Mouse (Mus musculus): ENCODE results near the gene Stk24.
"Not testable (repeated sequence)": the region's sequence is repeated elsewhere in the genome, so short reads cannot be mapped to it uniquely, and the experiment has no call there.

The Stk24 gene

DNA sequence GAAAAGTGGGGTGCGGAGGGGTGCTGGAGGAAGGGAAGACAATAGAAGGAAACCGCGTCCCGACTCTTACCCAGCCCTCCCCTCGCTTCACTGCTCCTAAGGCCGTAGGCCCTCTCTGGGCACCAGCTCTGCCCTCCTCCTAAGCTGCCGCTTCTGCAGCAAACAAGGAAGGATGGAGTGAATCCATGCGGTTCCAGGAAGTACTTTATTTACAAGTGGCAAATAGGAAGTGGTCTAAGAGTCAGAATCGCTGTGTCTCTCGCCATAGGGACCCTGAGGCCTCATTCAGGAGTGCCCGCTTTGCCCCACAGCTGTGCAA lies at the start of gene Stk24:
TSS of gene Stk24 (minus strand) at position 185 of the 319 bp plus-strand sequence.
- no peak for DNase-seq (ENCODE audit: low spot score)

DNA sequence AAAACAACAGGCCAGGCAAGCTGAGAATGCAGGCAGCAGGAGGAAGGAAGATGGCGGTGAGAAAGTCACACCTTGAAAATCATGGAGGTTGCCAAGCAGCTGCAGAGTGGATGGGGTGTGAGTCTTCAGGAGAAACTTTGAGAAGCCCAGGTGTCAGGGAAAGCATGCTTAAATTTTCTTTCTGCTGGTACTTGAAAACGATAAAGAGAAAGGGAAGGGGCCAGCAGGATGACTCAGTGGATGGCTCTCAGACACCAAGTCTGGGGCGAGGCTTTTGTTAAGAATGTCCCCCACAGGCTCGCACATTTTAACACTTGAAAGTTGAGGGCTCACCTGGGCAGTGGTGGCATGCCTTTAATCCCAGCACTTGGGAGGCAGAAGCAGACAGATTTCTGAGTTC lies 48.3 kb upstream of the Stk24 start:
- DNase-seq (ENCODE audit: low spot score): no peak

DNA sequence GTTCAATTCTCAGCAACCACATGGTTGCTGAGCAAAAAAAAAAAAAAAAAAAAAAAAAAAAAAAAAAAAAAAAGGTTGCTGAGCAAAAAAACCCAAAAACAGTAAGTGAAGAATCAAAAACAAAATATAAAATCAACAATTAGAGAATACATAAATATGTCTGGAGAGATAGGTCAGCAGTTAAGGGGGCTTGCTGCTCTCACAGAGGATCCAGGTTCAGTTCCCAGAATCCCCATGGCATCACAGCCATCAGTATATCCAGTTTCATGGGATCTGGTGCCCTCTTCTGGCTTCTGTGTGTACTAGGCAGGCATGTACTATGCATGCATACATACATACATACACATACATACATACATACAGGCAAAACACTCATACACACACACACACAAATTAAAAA lies 46.9 kb upstream of the Stk24 start:
- no peak for DNase-seq (ENCODE audit: low spot score)

DNA sequence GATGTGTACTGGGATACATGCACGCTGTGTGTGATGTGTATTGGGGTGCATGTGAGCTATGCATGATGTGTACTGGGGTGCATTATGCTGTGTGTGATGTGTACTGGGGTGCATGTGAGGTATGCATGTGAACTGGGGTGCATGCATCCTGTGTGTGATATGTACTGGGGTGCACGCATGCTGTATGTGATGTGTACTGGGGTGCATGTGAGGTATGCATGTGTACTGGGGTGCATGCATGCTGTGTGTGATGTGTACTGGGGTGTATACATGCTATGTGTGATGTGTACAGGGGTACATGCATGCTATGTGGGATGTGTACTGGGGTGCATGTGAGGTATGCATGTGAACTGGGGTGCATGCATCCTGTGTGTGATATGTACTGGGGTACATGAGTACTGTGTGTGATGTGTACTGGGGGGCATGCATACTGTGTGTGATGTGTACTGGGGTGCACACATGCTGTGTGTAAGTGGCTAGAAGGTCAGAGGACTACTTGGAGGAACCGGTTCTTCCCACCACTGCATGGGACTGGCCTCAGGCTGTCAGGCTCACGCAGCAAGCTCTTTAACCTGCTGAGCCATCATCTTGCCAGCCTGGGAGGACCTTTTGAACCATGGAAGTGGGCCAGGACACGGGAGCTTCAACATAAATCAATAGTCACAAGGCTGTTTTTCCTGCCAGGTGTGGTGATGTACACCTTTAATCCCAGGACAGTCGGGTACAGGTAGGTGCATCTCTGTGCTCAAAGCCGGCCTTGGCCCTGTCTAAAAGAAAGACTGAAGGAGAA lies 45.4 kb upstream of the Stk24 start:
- DNase-seq (ENCODE audit: low spot score): no peak

DNA sequence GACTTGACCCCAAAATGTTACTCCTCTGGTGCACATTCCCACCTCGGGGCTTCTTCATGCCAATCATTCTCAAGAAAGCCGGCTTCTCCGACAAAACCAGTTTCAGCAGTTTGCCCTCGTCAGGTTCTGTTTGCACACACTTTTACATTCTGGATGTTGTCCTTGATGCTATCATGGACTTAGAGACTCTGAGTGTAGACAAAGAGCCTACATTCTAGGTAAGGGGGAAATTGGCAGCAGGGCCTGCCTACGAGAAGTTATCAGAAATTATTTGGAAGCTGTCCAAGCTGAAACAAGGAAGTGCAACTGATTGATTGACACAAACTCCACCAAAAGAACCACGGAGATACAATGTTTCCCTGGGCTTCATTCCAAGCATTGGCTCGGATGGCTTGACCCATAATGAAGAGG lies 43.5 kb upstream of the Stk24 start:
- no peak for DNase-seq (ENCODE audit: low spot score)

DNA sequence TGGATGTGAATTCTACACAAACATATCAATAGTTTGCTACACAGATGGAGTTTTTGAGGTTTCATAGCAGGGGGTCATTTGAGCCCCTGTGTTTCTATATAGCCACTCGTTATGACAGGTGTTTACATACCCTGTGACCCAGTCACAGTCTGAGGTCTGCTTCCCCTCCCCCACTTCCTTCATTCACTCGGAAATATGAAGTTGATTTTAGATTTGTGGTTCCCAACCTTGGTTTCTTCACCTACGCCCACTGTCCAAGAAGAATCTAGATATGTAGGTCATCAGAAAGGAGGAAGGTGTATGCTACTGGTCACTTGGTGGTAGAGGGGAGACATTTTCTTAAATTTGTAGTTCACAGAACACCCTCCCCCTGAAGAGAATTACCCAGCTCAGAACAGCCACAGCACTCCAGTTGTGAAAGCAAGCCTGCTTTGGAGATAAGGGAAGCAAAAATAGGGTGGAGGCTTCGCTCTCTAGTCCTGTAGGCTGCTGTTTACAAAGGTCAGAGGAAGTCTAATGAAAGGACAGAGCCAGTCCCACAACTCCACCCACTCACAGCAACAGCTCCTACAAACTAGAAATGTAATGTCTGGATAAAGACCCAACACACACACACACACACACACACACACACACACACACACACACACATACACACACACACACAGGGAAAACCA lies 43.0 kb upstream of the Stk24 start:
- DNase-seq (ENCODE audit: low spot score): no peak

DNA sequence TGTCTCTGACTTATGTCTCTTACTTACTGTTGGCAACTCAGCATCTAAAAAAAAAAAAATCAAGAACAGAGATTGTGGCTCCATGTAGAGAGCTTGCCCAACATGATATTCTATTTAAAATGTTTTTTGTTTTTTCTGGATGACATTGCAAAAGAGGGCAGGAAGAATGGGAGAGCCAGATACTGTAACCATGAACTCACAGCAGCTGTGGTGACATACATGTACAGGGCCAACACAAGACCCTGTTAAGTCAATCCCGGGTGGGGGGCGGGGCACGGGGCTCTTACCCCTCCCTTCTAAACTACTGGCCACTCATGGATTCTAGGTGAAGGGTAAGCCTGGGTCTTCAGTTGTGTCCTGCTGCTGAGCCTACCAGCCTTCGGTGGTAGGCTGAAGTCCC lies 42.2 kb upstream of the Stk24 start:
- no peak for DNase-seq (ENCODE audit: low spot score)

DNA sequence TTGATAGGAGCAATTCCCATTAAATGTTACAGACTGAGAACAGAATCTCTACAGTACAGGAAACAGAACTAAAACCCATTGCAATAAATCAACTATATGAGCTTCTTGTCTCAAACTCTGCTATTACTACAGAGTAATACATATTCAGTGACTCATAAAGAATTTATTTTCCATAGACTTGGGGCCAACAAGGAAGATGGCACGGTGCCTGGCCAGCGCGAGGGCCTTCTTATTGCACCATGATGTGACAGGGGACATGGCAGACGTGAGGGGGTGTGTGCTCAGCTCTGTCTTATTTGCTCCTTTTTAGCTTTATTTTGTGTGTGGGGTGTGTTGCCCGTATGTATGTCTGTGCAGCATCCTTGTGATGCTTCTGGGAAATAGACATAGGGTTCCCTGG lies 37.8 kb upstream of the Stk24 start:
- no peak for DNase-seq (ENCODE audit: low spot score)

DNA sequence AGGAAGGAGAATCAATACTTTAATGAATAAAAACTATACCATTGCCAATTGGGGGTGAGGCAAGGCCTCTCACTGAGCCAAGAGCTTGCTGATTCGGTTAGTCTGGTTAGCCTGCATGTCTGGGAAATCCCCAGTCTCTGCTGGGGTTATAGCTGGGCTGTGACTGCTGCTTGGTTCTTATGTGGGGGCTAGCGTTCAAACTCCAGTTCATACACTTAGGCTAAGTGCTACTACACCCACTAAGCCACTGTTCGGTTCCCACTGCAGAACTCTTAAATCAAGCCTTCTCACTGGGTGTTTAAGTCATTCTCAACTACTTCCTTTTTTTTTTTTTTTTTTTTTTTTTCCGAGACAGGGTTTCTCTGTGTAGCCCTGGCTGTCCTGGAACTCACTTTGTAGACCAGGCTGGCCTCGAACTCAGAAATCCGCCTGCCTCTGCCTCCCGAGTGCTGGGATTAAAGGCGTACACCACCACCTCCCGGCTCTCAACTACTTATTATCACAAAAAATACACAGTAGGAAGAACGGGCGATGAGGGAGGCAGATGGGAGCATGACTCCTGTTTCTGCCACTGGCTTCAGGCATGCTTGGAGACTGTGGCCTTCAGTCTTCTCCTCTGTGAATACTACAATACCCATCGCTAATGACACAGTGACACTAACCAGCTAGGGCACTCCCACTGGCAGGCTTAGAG lies 37.0 kb upstream of the Stk24 start:
- no peak for DNase-seq (ENCODE audit: low spot score)

DNA sequence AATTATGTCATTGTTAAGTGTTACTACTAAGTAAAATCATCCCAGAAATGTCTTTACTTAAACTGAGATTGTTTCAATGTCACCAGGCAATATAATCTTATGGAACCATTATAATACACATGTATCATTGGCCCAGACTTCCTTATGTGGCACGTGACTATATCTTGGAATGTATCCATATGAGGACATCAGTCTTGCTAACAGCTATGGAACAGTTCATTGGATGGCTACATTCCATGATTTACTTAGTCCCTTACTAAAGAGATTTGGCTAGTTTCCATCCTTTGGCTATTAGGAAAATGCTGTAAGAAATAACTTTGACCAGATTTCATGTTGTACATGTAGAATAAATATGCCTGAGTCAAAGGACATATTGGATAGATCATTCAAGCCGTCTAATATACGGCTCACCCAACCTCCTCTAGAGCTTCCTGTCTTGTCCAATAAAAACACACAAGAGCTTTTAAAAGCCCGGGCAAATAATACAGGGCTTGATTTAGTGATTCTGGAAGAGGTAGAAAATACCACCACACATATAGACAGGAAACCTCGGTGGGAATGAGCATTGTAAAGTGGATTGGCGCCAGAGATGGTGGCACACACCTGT lies 34.9 kb upstream of the Stk24 start:
- no peak for DNase-seq (ENCODE audit: low spot score)

DNA sequence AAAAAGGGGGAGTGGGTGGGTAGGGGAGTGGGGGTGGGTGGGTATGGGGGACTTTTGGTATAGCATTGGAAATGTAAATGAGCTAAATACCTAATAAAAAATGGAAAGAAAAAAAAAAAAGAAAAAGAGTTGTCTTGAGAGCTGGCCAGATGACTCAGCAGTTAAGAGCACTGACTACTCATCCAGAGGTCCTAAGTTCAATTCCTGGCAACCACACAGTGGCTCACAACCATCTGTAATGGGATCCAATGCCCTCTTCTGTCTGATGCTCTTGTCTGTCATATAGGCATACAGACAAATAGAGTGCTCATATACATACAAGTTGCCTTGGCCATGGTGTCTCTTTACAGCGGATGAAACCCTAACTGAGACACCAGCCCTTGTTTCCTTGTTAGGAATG lies 33.9 kb upstream of the Stk24 start:
- not testable (repeated sequence) for DNase-seq (ENCODE audit: low spot score)

DNA sequence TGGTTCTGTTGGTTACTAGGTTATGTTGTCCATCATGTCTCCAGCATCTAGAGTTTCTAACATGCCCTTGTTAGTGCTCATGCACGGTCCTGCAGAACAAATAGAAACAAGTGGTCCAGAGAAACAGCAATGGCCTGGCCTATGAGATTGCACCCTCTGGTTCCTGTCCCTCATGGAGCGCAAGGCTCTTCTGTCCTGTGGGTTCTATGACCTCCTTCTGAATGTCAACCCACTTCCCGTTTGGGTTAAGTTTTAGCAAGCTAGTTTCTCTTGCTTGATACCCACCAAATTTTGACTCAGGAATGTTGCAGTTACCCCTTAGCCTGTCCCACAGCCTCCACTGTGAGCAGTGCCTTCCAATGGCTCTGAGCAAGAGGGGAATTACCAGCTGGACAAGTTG lies 29.1 kb upstream of the Stk24 start:
- no peak for DNase-seq (ENCODE audit: low spot score)

DNA sequence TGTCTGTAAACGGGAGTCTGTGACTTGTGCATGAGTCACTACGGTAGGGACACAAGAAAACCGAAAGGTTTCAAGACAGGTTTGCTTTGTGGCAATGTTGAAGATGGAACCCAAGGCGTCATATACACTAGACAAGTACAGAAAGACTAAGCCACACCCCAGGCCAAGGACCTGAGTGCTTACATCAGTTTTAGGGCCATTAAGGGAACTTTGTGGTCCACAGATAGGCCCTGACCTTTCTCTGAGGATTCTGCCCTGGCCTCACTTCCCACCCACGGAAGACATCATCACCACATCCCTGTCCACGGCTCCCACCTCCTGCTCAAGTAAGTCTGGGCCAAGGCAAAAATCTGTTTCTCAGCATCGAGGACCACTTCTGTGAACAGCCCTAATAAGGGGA lies 27.1 kb upstream of the Stk24 start:
- no peak for DNase-seq (ENCODE audit: low spot score)

DNA sequence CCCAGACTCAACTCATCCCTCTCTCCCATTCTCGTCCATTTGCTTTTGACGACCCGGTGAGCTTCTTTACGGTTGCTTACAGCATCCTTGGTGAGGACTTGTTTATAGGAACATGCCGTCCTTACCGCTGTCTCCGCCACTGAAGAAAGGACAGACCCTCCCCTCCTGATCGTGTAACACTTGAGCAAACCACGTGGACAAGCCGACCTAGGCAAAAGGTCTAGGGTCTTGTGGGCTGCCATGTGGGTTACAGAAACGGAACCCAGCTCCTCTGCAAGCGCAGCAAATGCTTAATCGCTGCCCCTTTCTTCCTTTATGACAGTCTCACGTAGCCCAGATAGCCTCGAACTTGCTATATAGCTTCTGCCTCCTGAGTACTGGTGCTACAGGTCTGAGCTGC lies 25.7 kb upstream of the Stk24 start:
- DNase-seq (ENCODE audit: low spot score): no peak

DNA sequence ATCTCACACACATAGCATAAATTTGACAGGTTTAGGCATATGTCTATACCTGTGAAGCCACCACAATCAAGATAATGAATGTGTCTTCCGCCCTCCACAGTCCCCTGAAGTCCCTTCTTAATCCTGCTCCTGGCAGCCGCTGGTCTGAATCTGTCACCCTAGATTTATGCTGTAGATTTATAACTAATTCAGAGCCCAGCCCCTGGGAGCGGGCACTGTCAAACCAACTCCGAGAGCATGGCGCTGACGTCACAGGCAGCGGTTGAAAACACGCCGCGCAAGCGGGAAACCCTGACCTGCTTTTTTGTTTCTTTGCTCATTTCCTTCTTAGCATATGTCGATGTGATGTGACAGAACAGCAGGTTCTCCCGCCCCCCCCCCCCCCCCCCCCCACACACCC lies 25.3 kb upstream of the Stk24 start:
- no peak for DNase-seq (ENCODE audit: low spot score)

DNA sequence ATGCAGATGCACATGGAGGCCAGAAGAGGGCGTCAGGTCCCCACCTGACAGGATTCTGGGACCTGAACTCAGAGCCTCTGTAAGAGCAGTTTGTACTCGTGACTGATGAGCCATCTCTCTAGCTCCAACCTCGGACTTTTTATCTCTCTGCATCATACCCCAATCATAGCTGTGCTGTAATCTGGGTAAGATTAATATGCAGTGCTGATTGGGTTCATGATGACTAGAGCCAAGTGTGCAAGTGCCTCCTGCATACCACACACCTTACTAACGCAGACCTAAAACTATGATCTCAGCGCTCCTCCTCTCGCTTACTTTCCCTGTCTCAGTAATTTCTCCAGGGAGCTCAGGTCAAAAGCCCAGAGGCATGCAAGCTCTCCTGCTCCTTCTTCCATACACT lies 19.9 kb upstream of the Stk24 start:
- no peak for DNase-seq (ENCODE audit: low spot score)

DNA sequence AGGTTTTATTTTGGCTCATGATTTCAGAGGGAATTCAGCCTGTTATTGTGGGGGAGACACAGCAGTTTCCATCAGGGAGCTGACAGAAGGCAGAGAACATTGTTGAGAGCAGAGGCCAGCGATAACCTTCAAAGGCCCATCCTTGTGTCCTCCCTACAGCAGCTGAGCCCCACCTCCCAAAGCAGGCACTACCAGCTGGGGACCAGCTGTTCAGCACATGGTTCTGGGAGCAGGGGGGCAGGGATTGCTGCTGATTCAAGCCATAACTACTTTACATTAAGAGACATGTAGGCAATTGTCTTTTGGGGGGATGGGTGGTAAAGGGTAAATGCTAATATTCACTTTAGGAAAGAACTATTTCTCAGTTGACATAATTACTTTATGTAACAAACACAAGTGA lies 17.7 kb upstream of the Stk24 start:
- no peak for DNase-seq (ENCODE audit: low spot score)

DNA sequence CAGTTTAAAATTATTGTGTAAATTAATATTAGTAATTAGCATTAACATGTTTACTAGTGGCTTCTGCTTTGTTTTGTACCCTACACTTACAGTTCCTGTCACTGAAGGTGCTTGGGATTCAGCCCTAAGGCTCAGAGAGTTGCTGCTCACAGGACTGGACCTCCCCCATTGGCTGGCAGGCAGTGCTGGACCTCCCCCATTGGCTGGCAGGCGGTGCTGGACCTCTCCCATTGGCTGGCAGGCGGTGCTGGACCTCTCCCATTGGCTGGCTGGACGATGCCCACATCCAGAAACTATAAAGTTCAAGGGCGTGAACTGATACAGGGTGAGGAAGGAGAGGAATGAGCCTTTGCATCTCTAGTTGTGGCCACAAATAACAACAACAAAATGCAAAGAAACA lies 15.3 kb upstream of the Stk24 start:
- no peak for DNase-seq (ENCODE audit: low spot score)

DNA sequence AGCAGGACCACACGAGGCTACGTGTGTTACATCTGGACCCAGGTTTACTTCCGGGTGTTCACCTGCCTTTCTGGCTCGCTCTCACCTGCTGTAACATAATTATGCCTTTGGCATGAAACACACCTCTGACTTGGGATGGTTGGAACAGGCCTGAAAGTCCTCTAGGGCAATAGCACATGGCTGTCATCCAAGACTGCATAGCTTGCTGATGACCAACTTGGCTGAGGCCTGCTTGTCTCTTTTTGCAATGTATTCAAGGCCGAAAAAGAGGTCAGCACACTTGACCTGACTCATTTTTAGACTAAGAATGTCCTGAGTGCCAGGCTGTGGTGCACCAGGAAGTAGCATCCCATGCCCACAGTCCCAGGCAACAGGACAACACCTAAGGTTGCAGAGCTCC lies 12.1 kb upstream of the Stk24 start:
- no peak for DNase-seq (ENCODE audit: low spot score)

DNA sequence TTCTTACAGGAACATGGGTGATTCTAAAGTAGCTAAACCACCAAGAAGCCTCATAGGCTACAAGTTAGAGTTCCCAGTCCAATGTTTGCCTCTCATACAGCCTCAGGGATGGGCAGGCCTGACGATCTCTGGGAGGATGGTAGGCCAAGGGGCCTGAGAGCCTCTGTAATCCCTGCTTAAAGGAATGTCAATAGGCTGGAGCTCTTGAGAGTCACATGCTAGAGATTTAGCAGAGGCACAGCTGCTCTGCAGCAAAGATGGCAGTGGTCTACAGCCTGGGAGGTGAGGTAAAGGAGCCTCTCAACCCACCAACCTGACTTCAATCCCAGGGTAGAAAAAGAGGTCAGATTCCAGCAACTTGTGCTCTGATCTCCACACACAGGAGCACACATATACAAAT lies 7.9 kb upstream of the Stk24 start:
- no peak for DNase-seq (ENCODE audit: low spot score)

DNA sequence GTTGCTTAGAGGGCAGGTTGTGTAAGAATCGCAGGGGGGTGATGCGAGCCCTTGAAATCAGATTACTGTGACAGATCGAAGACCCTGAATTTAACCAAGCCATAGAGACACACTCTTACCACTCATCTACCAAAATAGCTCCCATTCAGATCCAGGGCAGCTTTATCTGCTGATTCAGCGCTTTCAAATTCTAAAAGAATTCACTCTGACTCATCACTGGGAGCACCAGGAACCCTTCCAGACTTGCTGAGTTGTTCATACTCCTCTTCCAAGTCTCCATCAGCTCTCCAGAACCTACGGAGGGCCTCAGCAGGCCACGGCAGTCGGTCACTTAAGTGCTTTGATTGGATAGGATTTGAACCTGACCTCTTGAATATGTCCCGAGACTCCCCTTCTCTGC lies 5.6 kb upstream of the Stk24 start:
- DNase-seq (ENCODE audit: low spot score): no peak

DNA sequence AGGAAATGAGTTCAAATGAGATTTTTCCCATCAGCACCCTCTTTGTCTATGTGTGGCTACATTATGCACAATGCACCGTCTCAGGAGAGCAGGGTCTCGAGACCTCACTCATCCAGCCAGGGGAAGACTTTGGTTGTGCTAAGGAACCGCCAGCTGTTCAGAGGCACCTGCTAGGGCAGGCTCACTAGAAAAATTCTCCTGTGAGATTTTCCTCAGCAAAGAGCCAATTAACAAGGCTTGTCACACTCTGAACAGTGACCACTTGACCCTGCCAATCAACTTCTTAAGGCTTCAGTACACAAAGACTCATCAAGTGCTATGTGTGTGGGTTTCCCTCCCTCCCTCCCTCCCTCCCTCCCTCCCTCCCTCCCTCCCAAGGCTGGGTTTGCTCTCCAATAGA lies 4.0 kb upstream of the Stk24 start:
- no peak for DNase-seq (ENCODE audit: low spot score)
